Mouse (Mus musculus): ENCODE data around the gene Dusp2. TPM values are rescaled to one million over a fixed set of nuclear protein-coding genes. Genes with fewer than 3 reads are reported as not detected.

Dusp2 gene
- polyA plus RNA-seq, 1 experiment from 2014 or later = 3.9 TPM

GRCm38 (mm10) chr2:127374131-127374530, 38.2 kb downstream of the Dusp2 start:
- Histone ChIP-seq H3K27me3 (ENCODE audit: low read depth, poor library complexity, severe bottlenecking) (no peaks in the 10 kb centered on the region), H3K27ac (replicated peaks) (no peak overlapping the region), H3K4me1 (peaks cover 29% of the 10 kb centered on the region), H3K36me3 (no peaks in the 10 kb centered on the region), H3K4me3 (no peak overlapping the region), H3K9me3 (replicated peaks) (no peaks in the 10 kb centered on the region)
- no peak for DNase-seq (ENCODE audit: low spot score)
- 95% methylated on average over 3 of the region's 3 CpGs for WGBS

- Histone ChIP-seq H3K36me3 (no peaks in the 10 kb centered on the region), H3K9me3 (replicated peaks) (no peaks in the 10 kb centered on the region), H3K27me3 (ENCODE audit: low read depth, poor library complexity, severe bottlenecking) (no peaks in the 10 kb centered on the region), H3K4me3 (no peak overlapping the region), H3K27ac (replicated peaks) (no peak overlapping the region), H3K4me1 (peaks cover 29% of the 10 kb centered on the region)
- no peak for DNase-seq (ENCODE audit: low spot score)
- 73% methylated on average over 3 of the region's 3 CpGs for WGBS
These were observed 39.1 kb downstream of the Dusp2 start for GRCm38 (mm10) chr2:127375087-127375486.

GRCm38 (mm10) chr2:127375759-127376341, 39.9 kb downstream of the Dusp2 start:
- no peaks in the 10 kb centered on the region for H3K36me3 ChIP-seq
- DNase-seq (ENCODE audit: low spot score) = no peak
- H3K27ac ChIP-seq (replicated peaks) = 0 out of 2 replicates have a peak overlapping the region, but pooled peaks have one; percentile 19
- no peaks in the 10 kb centered on the region for H3K27me3 ChIP-seq (ENCODE audit: low read depth, poor library complexity, severe bottlenecking)
- H3K9me3 ChIP-seq (replicated peaks) = no peaks in the 10 kb centered on the region
- peaks cover 25% of the 10 kb centered on the region for H3K4me1 ChIP-seq
- WGBS = 55% methylated on average over 7 of the region's 7 CpGs
- no peak overlapping the region for H3K4me3 ChIP-seq

GRCm38 (mm10) chr2:127376423-127377051, 40.6 kb downstream of the Dusp2 start:
- H3K4me1 ChIP-seq = peaks cover 19% of the 10 kb centered on the region
- no peak overlapping the region for H3K4me3 ChIP-seq
- H3K27me3 ChIP-seq (ENCODE audit: low read depth, poor library complexity, severe bottlenecking) = no peaks in the 10 kb centered on the region
- WGBS = 82% methylated on average over 6 of the region's 6 CpGs
- no peak overlapping the region for H3K27ac ChIP-seq (replicated peaks)
- H3K36me3 ChIP-seq = no peaks in the 10 kb centered on the region
- DNase-seq (ENCODE audit: low spot score) = no peak
- H3K9me3 ChIP-seq (replicated peaks) = no peaks in the 10 kb centered on the region

GRCm38 (mm10) chr2:127377942-127378610, 42.1 kb downstream of the Dusp2 start:
- no peak for DNase-seq (ENCODE audit: low spot score)
- H3K4me3 ChIP-seq = no peak overlapping the region
- no peaks in the 10 kb centered on the region for H3K36me3 ChIP-seq
- WGBS = 70% methylated on average over 7 of the region's 7 CpGs
- no peaks in the 10 kb centered on the region for H3K9me3 ChIP-seq (replicated peaks)
- no peaks in the 10 kb centered on the region for H3K27me3 ChIP-seq (ENCODE audit: low read depth, poor library complexity, severe bottlenecking)
- H3K4me1 ChIP-seq = peaks cover 17% of the 10 kb centered on the region
- peak overlapping the region; percentile 43; the same call in 1 of the 2 replicates for H3K27ac ChIP-seq (replicated peaks)

GRCm38 (mm10) chr2:127378611-127378990, 42.6 kb downstream of the Dusp2 start:
- Histone ChIP-seq H3K27me3 (ENCODE audit: low read depth, poor library complexity, severe bottlenecking) (no peaks in the 10 kb centered on the region), H3K27ac (replicated peaks) (peak overlapping the region; percentile 43; the same call in 1 of the 2 replicates), H3K36me3 (no peaks in the 10 kb centered on the region), H3K9me3 (replicated peaks) (no peaks in the 10 kb centered on the region), H3K4me1 (peaks cover 17% of the 10 kb centered on the region), H3K4me3 (no peak overlapping the region)
- WGBS = 75% methylated on average over 7 of the region's 7 CpGs
- DNase-seq (ENCODE audit: low spot score) = no peak

- no peak overlapping the region for H3K4me3 ChIP-seq
- no peak for DNase-seq (ENCODE audit: low spot score)
- H3K27ac ChIP-seq (replicated peaks) = no peak overlapping the region
- peaks cover 17% of the 10 kb centered on the region for H3K4me1 ChIP-seq
- H3K9me3 ChIP-seq (replicated peaks) = no peaks in the 10 kb centered on the region
- 73% methylated on average over 3 of the region's 3 CpGs for WGBS
- H3K36me3 ChIP-seq = no peaks in the 10 kb centered on the region
- no peaks in the 10 kb centered on the region for H3K27me3 ChIP-seq (ENCODE audit: low read depth, poor library complexity, severe bottlenecking)
These were observed 43.3 kb downstream of the Dusp2 start for GRCm38 (mm10) chr2:127379250-127379649.

- no peak overlapping the region for H3K4me3 ChIP-seq
- H3K36me3 ChIP-seq = no peaks in the 10 kb centered on the region
- H3K4me1 ChIP-seq = no peaks in the 10 kb centered on the region
- no peaks in the 10 kb centered on the region for H3K27me3 ChIP-seq (ENCODE audit: low read depth, poor library complexity, severe bottlenecking)
- 72% methylated on average over 7 of the region's 7 CpGs for WGBS
- no peaks in the 10 kb centered on the region for H3K9me3 ChIP-seq (replicated peaks)
- DNase-seq (ENCODE audit: low spot score) = no peak
- H3K27ac ChIP-seq (replicated peaks) = no peak overlapping the region
These were observed 47.9 kb downstream of the Dusp2 start for GRCm38 (mm10) chr2:127383881-127384280.

- Histone ChIP-seq H3K4me3 (no peak overlapping the region), H3K4me1 (no peaks in the 10 kb centered on the region)
These were observed 51.6 kb downstream of the Dusp2 start for GRCm38 (mm10) chr2:127387521-127387920.

More at GRCm38 (mm10) chr2:127387521-127387920, 51.6 kb downstream of the Dusp2 start:
- 75% methylated on average over 2 of the region's 2 CpGs for WGBS
- DNase-seq (ENCODE audit: low spot score) = no peak
- H3K27me3 ChIP-seq (ENCODE audit: low read depth, poor library complexity, severe bottlenecking) = no peaks in the 10 kb centered on the region
- no peak overlapping the region for H3K27ac ChIP-seq (replicated peaks)
- H3K9me3 ChIP-seq (replicated peaks) = no peaks in the 10 kb centered on the region
- H3K36me3 ChIP-seq = no peaks in the 10 kb centered on the region

Other genes with a start within 250 kb of the Dusp2 start
- 115 TPM in 2 replicates for gene Ncaph, start 202.2 kb upstream of the Dusp2 start, polyA plus RNA-seq (2016; fragmentation: Nextera tagmentation; extraction: Ambion mirVana)
- gene Itpripl1, start 192.7 kb upstream of the Dusp2 start, polyA plus RNA-seq (2016; fragmentation: Nextera tagmentation; extraction: Ambion mirVana) = 14.4 and 14.9 TPM in 2 replicates
- 2.9 and 3.1 TPM in 2 replicates for gene 1810024B03Rik, start 127.9 kb upstream of the Dusp2 start, polyA plus RNA-seq (2016; fragmentation: Nextera tagmentation; extraction: Ambion mirVana)
- 92.9 and 100 TPM in 2 replicates for gene Snrnp200, start 127.8 kb upstream of the Dusp2 start, polyA plus RNA-seq (2016; fragmentation: Nextera tagmentation; extraction: Ambion mirVana)
- gene Ciao1, start 88.3 kb upstream of the Dusp2 start, polyA plus RNA-seq (2016; fragmentation: Nextera tagmentation; extraction: Ambion mirVana) = 46.3 and 56.2 TPM in 2 replicates
- 25.6 and 30.1 TPM in 2 replicates for gene Tmem127, start 88.3 kb upstream of the Dusp2 start, polyA plus RNA-seq (2016; fragmentation: Nextera tagmentation; extraction: Ambion mirVana)
- gene Stard7, start 65.9 kb upstream of the Dusp2 start, polyA plus RNA-seq (2016; fragmentation: Nextera tagmentation; extraction: Ambion mirVana) = 81.9 and 86.0 TPM in 2 replicates
- gene Astl, start 2.5 kb downstream of the Dusp2 start, polyA plus RNA-seq (2016; fragmentation: Nextera tagmentation; extraction: Ambion mirVana) = not detected in 2 replicates
- gene Adra2b, start 27.0 kb downstream of the Dusp2 start, polyA plus RNA-seq (2016; fragmentation: Nextera tagmentation; extraction: Ambion mirVana) = 2.6 and 2.8 TPM in 2 replicates
- gene Gpat2, start 89.0 kb downstream of the Dusp2 start, polyA plus RNA-seq (2016; fragmentation: Nextera tagmentation; extraction: Ambion mirVana) = 0.10 and 0.29 TPM in 2 replicates
- 23.0 and 27.7 TPM in 2 replicates for gene Fahd2a, start 108.4 kb downstream of the Dusp2 start, polyA plus RNA-seq (2016; fragmentation: Nextera tagmentation; extraction: Ambion mirVana)
- gene Kcnip3, start 185.9 kb downstream of the Dusp2 start, polyA plus RNA-seq (2016; fragmentation: Nextera tagmentation; extraction: Ambion mirVana) = 1.8 and 2.6 TPM in 2 replicates
- 0.28 and 0.43 TPM in 2 replicates for gene Prom2, start 205.3 kb downstream of the Dusp2 start, polyA plus RNA-seq (2016; fragmentation: Nextera tagmentation; extraction: Ambion mirVana)

Measured in midbrain, embryonic 10.5 days (tissue).